Mouse (Mus musculus) layer of hippocampus, adult 18-20 months (tissue): Measurements from ENCODE around the gene Ttc23l. TPM values are rescaled to one million over a fixed set of nuclear protein-coding genes. Genes with fewer than 3 reads are reported as not detected.

Source experiments
- total RNA-seq, 2 experiments: library from RNA; stranded (reverse); gene quantifications; 2 replicates each; pipeline ENCODE4 v1.2.3; 2021

The Ttc23l gene
- total RNA-seq, 2 experiments from 2014 or later: not detected

Other genes starting within 250 kb of the Ttc23l start
- gene Gm21973, start 233.3 kb downstream of the Ttc23l start, total RNA-seq: not detected
- not detected for gene Agxt2, start 200.1 kb downstream of the Ttc23l start, total RNA-seq
- 10 to 100 TPM; 23.7 to 26.3 TPM for gene Dnajc21, start 88.2 kb downstream of the Ttc23l start, total RNA-seq
- 10 to 100 TPM; 18.1 to 26.6 TPM for gene Brix1, start 72.7 kb downstream of the Ttc23l start, total RNA-seq
- gene Rad1, start 72.7 kb downstream of the Ttc23l start, total RNA-seq: 10 to 100 TPM; 12.5 to 14.5 TPM
- gene Rai14, start 156.0 kb upstream of the Ttc23l start, total RNA-seq: 1 to 10 TPM; 4.8 to 5.1 TPM